In genomic region chr5:28463656-28464055, GRCm38 (mm10) we compare ENCODE assay signal across 8 mouse cellular contexts. TPM values are rescaled to one million over a fixed set of nuclear protein-coding genes. Genes with fewer than 3 reads are reported as not detected.
DNase-seq lines count a peak whose midpoint lies in the region; ATAC-seq lines count a peak whose summit lies in the region.
"Had no signal": no experiment of that assay in that cellular context is flagged by ENCODE, and none has a peak within 500 bp of the region (broad histone marks: within the 10 kb centered on the region; RNA-seq: fewer than 3 reads in every experiment).

No protein-coding gene starts in this region.

- WGBS in embryonic facial prominence, embryonic 12.5 days, result 3% methylated on average over 10 of the region's 10 CpGs
- 3% methylated on average over 10 of the region's 10 CpGs for WGBS in forebrain, embryonic 13.5 days
- 3% methylated on average over 10 of the region's 10 CpGs for WGBS in kidney, embryonic 16.5 days
- WGBS in midbrain, embryonic 10.5 days, result 1% methylated on average over 10 of the region's 10 CpGs

- no peak for DNase-seq in midbrain, embryonic 10.5 days (ENCODE audit: low spot score)
- no peak for DNase-seq in adrenal gland, adult 18-20 months (ENCODE audit: low spot score in 2 of 2)
- no peak for DNase-seq in cerebellum, postnatal 4 days (ENCODE audit: low spot score in 2 of 2)
- no peak for DNase-seq in adrenal gland, adult 8-10 months

- H3K9ac ChIP-seq in embryonic facial prominence, embryonic 12.5 days, result no peak overlapping the region
- H3K9ac ChIP-seq in forebrain, embryonic 13.5 days, result no peak overlapping the region
- H3K9ac ChIP-seq in kidney, embryonic 16.5 days (replicated peaks; ENCODE audit: low read length), result no peak overlapping the region
- H3K9ac ChIP-seq: liver, embryonic 14.5 days had no signal

- peak overlapping the region; percentile 96; the same call in 1 of the 2 replicates for H3K4me2 ChIP-seq in embryonic facial prominence, embryonic 12.5 days (replicated peaks)
- H3K4me2 ChIP-seq in forebrain, embryonic 13.5 days, result peak overlapping the region; percentile 74
- H3K4me2 ChIP-seq in kidney, embryonic 16.5 days (replicated peaks; ENCODE audit: low read depth, low read length), result peak overlapping the region; percentile 77

- ATAC-seq in embryonic facial prominence, embryonic 12.5 days (ENCODE audit: insufficient number of reproducible peaks, insufficient read depth, low FRiP score, low TSS enrichment), result no peak
- no peak for ATAC-seq in forebrain, embryonic 13.5 days
- peak; percentile 90 for ATAC-seq in kidney, embryonic 16.5 days (ENCODE audit: low FRiP score, low TSS enrichment)

- H3K27ac ChIP-seq in embryonic facial prominence, embryonic 12.5 days, result no peak overlapping the region
- H3K27ac ChIP-seq in forebrain, embryonic 13.5 days, result no peak overlapping the region
- H3K27ac ChIP-seq in kidney, embryonic 16.5 days (ENCODE audit: low read length), result peak overlapping the region; percentile 77
- peak overlapping the region; percentile 88 for H3K27ac ChIP-seq in midbrain, embryonic 10.5 days (replicated peaks)
- H3K27ac ChIP-seq: liver, embryonic 14.5 days had no signal

- H3K4me3 ChIP-seq in embryonic facial prominence, embryonic 12.5 days, result peak overlapping the region; percentile 52; the same call in 1 of the 2 replicates
- H3K4me3 ChIP-seq in forebrain, embryonic 13.5 days, result peak overlapping the region; percentile 48
- peak overlapping the region; percentile 53 for H3K4me3 ChIP-seq in kidney, embryonic 16.5 days (ENCODE audit: low read length)
- H3K4me3 ChIP-seq in midbrain, embryonic 10.5 days, result peak overlapping the region; percentile 74

- no peaks in the 10 kb centered on the region for H3K36me3 ChIP-seq in embryonic facial prominence, embryonic 12.5 days
- no peaks in the 10 kb centered on the region for H3K36me3 ChIP-seq in forebrain, embryonic 13.5 days (ENCODE audit: poor library complexity, severe bottlenecking)
- no peaks in the 10 kb centered on the region for H3K36me3 ChIP-seq in kidney, embryonic 16.5 days (ENCODE audit: insufficient read depth, low read length)
- H3K36me3 ChIP-seq in midbrain, embryonic 10.5 days, result no peaks in the 10 kb centered on the region

- peaks cover 12% of the 10 kb centered on the region; the same call in 1 of the 2 replicates for H3K4me1 ChIP-seq in embryonic facial prominence, embryonic 12.5 days
- peaks cover 58% of the 10 kb centered on the region for H3K4me1 ChIP-seq in forebrain, embryonic 13.5 days
- H3K4me1 ChIP-seq in kidney, embryonic 16.5 days (ENCODE audit: insufficient read depth, low read length), result peaks cover 46% of the 10 kb centered on the region
- H3K4me1 ChIP-seq in midbrain, embryonic 10.5 days, result peaks cover 85% of the 10 kb centered on the region

- H3K9me3 ChIP-seq in embryonic facial prominence, embryonic 12.5 days, result no peaks in the 10 kb centered on the region
- H3K9me3 ChIP-seq in forebrain, embryonic 13.5 days (replicated peaks), result no peaks in the 10 kb centered on the region
- no peaks in the 10 kb centered on the region for H3K9me3 ChIP-seq in kidney, embryonic 16.5 days (ENCODE audit: low read length)
- H3K9me3 ChIP-seq in midbrain, embryonic 10.5 days (replicated peaks), result no peaks in the 10 kb centered on the region

- peaks cover 100% of the 10 kb centered on the region for H3K27me3 ChIP-seq in embryonic facial prominence, embryonic 12.5 days
- H3K27me3 ChIP-seq in forebrain, embryonic 13.5 days, result peaks cover 100% of the 10 kb centered on the region
- H3K27me3 ChIP-seq in kidney, embryonic 16.5 days (ENCODE audit: insufficient read depth, low read length), result peaks cover 100% of the 10 kb centered on the region
- peaks cover 100% of the 10 kb centered on the region for H3K27me3 ChIP-seq in midbrain, embryonic 10.5 days (ENCODE audit: low read depth, poor library complexity, severe bottlenecking)

RNA-seq across cellular contexts. Expression of gene Shh, which starts 3.4 kb away (rescaled TPM):
- polyA plus RNA-seq in embryonic facial prominence, embryonic 12.5 days (2016; fragmentation: Nextera tagmentation; extraction: Ambion mirVana), result 1.5 and 1.6 TPM in 2 replicates
- polyA plus RNA-seq in forebrain, embryonic 13.5 days (2015; fragmentation: Nextera tagmentation; extraction: Ambion mirVana), result 0.94 and 1.2 TPM in 2 replicates
- 0.85 and 0.96 TPM in 2 replicates for polyA plus RNA-seq in kidney, embryonic 16.5 days (2015; fragmentation: Nextera tagmentation; extraction: Ambion mirVana)
- polyA plus RNA-seq in midbrain, embryonic 10.5 days (2016; fragmentation: Nextera tagmentation; extraction: Ambion mirVana), result 7.2 and 7.3 TPM in 2 replicates
- 10 to 100 TPM; 10.1 to 13.2 TPM for total RNA-seq in adrenal gland, adult 18-20 months (2021)
- 10 to 100 TPM; 15.7 to 31.6 (median 22.3) TPM for total RNA-seq in adrenal gland, adult 8-10 months (2022)

Comparison
In these comparisons a context has a peak if more than half of its experiments do, and no peak if none do; other contexts are left out.
1. H3K27ac ChIP-seq: peak in kidney, embryonic 16.5 days (single experiment) and midbrain, embryonic 10.5 days (single experiment); none in embryonic facial prominence, embryonic 12.5 days (single experiment) and forebrain, embryonic 13.5 days (single experiment).
2. Peak in every context shown above with its lines, with median percentiles within 50 percentile points of each other: H3K4me2 ChIP-seq and H3K4me3 ChIP-seq.